Mouse (Mus musculus): Measurements from ENCODE around the gene Tap1. TPM values are rescaled to one million over a fixed set of nuclear protein-coding genes. Genes with fewer than 3 reads are reported as not detected.

The Tap1 gene
- total and polyA plus RNA-seq, 3 experiments = 30.7 to 46.6 TPM; not detected in 1

- Histone ChIP-seq H3K4me1 (ENCODE audit: control insufficient read depth in 1 of 2, insufficient read depth in 2 of 2, low read length in 2 of 2) (peaks cover 19 to 36% of the 10 kb centered on the region in 2 experiments), H3K9ac (ENCODE audit: control insufficient read depth, low read depth, low read length, poor library complexity, severe bottlenecking) (peak overlapping the region; percentile 44), H3K27ac (ENCODE audit: control insufficient read depth, low read depth, low read length) (peak overlapping the region; percentile 71), H3K36me3 (ENCODE audit: control insufficient read depth in 1 of 2, insufficient read depth in 2 of 2, low read length in 2 of 2) (peaks cover 0 to 20% of the 10 kb centered on the region in 2 experiments; a peak in 2 of 4 replicates), H3K79me2 (ENCODE audit: control insufficient read depth, insufficient read depth, low read length, poor library complexity) (no peaks in the 10 kb centered on the region), H3K9me3 (replicated peaks; ENCODE audit: insufficient read depth, low read length) (no peaks in the 10 kb centered on the region), H3K27me3 (ENCODE audit: control insufficient read depth in 1 of 2, insufficient read depth in 2 of 2, low read length in 2 of 2) (no peaks in the 10 kb centered on the region), H3K4me3 (ENCODE audit: control insufficient read depth in 1 of 2, insufficient read depth in 1 of 2, low read depth in 2 of 2, low read length in 2 of 2) (peak overlapping the region; percentile 30 to 40)
- TF ChIP-seq EP300 (IDR thresholded peaks at IDR 0.05; ENCODE audit: low read depth in 1 of 2, low read length in 2 of 2) = 0 out of 4 replicates have a peak, but pooled peaks of 1 of the 2 experiments have one; percentile 2
- TF ChIP-seq NRF1 (IDR thresholded peaks at IDR 0.05; ENCODE audit: insufficient read depth, low read depth, low read length, poor library complexity, severe bottlenecking) = no peak
- peak; percentile 53; the same call in 1 of the 2 replicates for TF ChIP-seq ZNF384 (IDR thresholded peaks at IDR 0.05; ENCODE audit: low read depth, low read length)
- no peak for TF ChIP-seq CHD2 (IDR thresholded peaks at IDR 0.05; ENCODE audit: low read length)
- no peak for DNase-seq (ENCODE audit: low read depth, low spot score)
These were observed 44.8 kb upstream of the Tap1 start for GRCm38 (mm10) chr17:34142456-34143010.

GRCm38 (mm10) chr17:34143033-34143432 is 44.3 kb upstream of the Tap1 start, which contains the start of gene H2-DMb2:
Gene H2-DMb2 (plus strand): TSS chr17:34143307.
- Histone ChIP-seq H3K27ac (ENCODE audit: control insufficient read depth, low read depth, low read length) (peak within 1 kb of the TSS; percentile 71), H3K79me2 (ENCODE audit: control insufficient read depth, insufficient read depth, low read length, poor library complexity) (no peaks in the 10 kb centered on the region), H3K36me3 (ENCODE audit: control insufficient read depth in 1 of 2, insufficient read depth in 2 of 2, low read length in 2 of 2) (peaks cover 0 to 20% of the 10 kb centered on the region in 2 experiments; a peak in 2 of 4 replicates), H3K4me1 (ENCODE audit: control insufficient read depth in 1 of 2, insufficient read depth in 2 of 2, low read length in 2 of 2) (peaks cover 19 to 36% of the 10 kb centered on the region in 2 experiments), H3K27me3 (ENCODE audit: control insufficient read depth in 1 of 2, insufficient read depth in 2 of 2, low read length in 2 of 2) (no peaks in the 10 kb centered on the region), H3K9ac (ENCODE audit: control insufficient read depth, low read depth, low read length, poor library complexity, severe bottlenecking) (peak within 1 kb of the TSS; percentile 44), H3K4me3 (ENCODE audit: control insufficient read depth in 1 of 2, insufficient read depth in 1 of 2, low read depth in 2 of 2, low read length in 2 of 2) (peak within 1 kb of the TSS; percentile 30 to 40), H3K9me3 (replicated peaks; ENCODE audit: insufficient read depth, low read length) (no peaks in the 10 kb centered on the region)
- DNase-seq (ENCODE audit: low read depth, low spot score) = peak; percentile 90
- TF ChIP-seq MYB (IDR thresholded peaks at IDR 0.05; ENCODE audit: low read depth, low read length) = no peak
- TF ChIP-seq TAL1 (IDR thresholded peaks at IDR 0.05; ENCODE audit: low read length) = no peak
- 0 out of 4 replicates have a peak, but pooled peaks of 1 of the 2 experiments have one; percentile 1 for TF ChIP-seq EP300 (IDR thresholded peaks at IDR 0.05; ENCODE audit: low read depth in 1 of 2, low read length in 2 of 2)
- TF ChIP-seq ETS1 (IDR thresholded peaks at IDR 0.05; ENCODE audit: low read depth, low read length) = 0 out of 2 replicates have a peak, but pooled peaks have one; percentile 20
- TF ChIP-seq NRF1 (IDR thresholded peaks at IDR 0.05; ENCODE audit: insufficient read depth, low read depth, low read length, poor library complexity, severe bottlenecking) = no peak
- TF ChIP-seq MAZ (IDR thresholded peaks at IDR 0.05; ENCODE audit: low read depth, low read length) = peak; percentile 20; the same call in 1 of the 2 replicates
- peak in 1 of 2 experiments; percentile 55; a peak in 2 of 4 replicates for TF ChIP-seq POLR2A (IDR thresholded peaks at IDR 0.05; ENCODE audit: control insufficient read depth in 1 of 2, insufficient read depth in 1 of 2, low read depth in 1 of 2, low read length in 2 of 2, poor library complexity in 1 of 2)
- TF ChIP-seq SIN3A (IDR thresholded peaks at IDR 0.05; ENCODE audit: low read length) = 0 out of 2 replicates have a peak, but pooled peaks have one; percentile 12
- TF ChIP-seq MYC (IDR thresholded peaks at IDR 0.05; ENCODE audit: low read depth, low read length) = no peak
- peak; percentile 48; the same call in 1 of the 2 replicates for TF ChIP-seq TBP (IDR thresholded peaks at IDR 0.05; ENCODE audit: low read depth, low read length)

- H3K4me1 ChIP-seq (ENCODE audit: control insufficient read depth in 1 of 2, insufficient read depth in 2 of 2, low read length in 2 of 2) = peaks cover 19 to 36% of the 10 kb centered on the region in 2 experiments
- H3K4me3 ChIP-seq (ENCODE audit: control insufficient read depth in 1 of 2, insufficient read depth in 1 of 2, low read depth in 2 of 2, low read length in 2 of 2) = peak overlapping the region; percentile 30 to 40
- H3K9me3 ChIP-seq (replicated peaks; ENCODE audit: insufficient read depth, low read length) = no peaks in the 10 kb centered on the region
- no peaks in the 10 kb centered on the region for H3K79me2 ChIP-seq (ENCODE audit: control insufficient read depth, insufficient read depth, low read length, poor library complexity)
- H3K36me3 ChIP-seq (ENCODE audit: control insufficient read depth in 1 of 2, insufficient read depth in 2 of 2, low read length in 2 of 2) = peaks cover 0 to 20% of the 10 kb centered on the region in 2 experiments; a peak in 2 of 4 replicates
- peak overlapping the region; percentile 44 for H3K9ac ChIP-seq (ENCODE audit: control insufficient read depth, low read depth, low read length, poor library complexity, severe bottlenecking)
- H3K27ac ChIP-seq (ENCODE audit: control insufficient read depth, low read depth, low read length) = peak overlapping the region; percentile 71
- DNase-seq (ENCODE audit: low read depth, low spot score) = peak; percentile 84
- H3K27me3 ChIP-seq (ENCODE audit: control insufficient read depth in 1 of 2, insufficient read depth in 2 of 2, low read length in 2 of 2) = no peaks in the 10 kb centered on the region
- TF ChIP-seq USF2 (IDR thresholded peaks at IDR 0.05; ENCODE audit: borderline replicate concordance in 1 of 2, insufficient read depth in 1 of 2, low read depth in 1 of 2, low read length in 2 of 2) = no peak
- TF ChIP-seq CHD2 (IDR thresholded peaks at IDR 0.05; ENCODE audit: low read length) = peak; percentile 64; the same call in 1 of the 2 replicates
- TF ChIP-seq MYB (IDR thresholded peaks at IDR 0.05; ENCODE audit: low read depth, low read length) = peak; percentile 34; the same call in 1 of the 2 replicates
- no peak for TF ChIP-seq CTCF (IDR thresholded peaks at IDR 0.05 in 2 of 3, conservative IDR thresholded peaks at IDR 0.05 in 1 of 3; ENCODE audit: control insufficient read depth in 1 of 3, insufficient read depth in 1 of 3, low read depth in 2 of 3, low read length in 3 of 3, poor library complexity in 1 of 3, severe bottlenecking in 1 of 3)
- 0 out of 2 replicates have a peak, but pooled peaks have one; percentile 10 for TF ChIP-seq USF1 (IDR thresholded peaks at IDR 0.05; ENCODE audit: low read depth, low read length)
- no peak for TF ChIP-seq ZNF384 (IDR thresholded peaks at IDR 0.05; ENCODE audit: low read depth, low read length)
- TF ChIP-seq RAD21 (IDR thresholded peaks at IDR 0.05; ENCODE audit: low read depth, low read length) = no peak
- TF ChIP-seq NELFE (IDR thresholded peaks at IDR 0.05; ENCODE audit: low read depth, low read length) = no peak
- no peak for TF ChIP-seq ZMIZ1 (IDR thresholded peaks at IDR 0.05; ENCODE audit: low read depth, low read length)
- TF ChIP-seq MAZ (IDR thresholded peaks at IDR 0.05; ENCODE audit: low read depth, low read length) = peak; percentile 87
- TF ChIP-seq ZC3H11A (IDR thresholded peaks at IDR 0.05; ENCODE audit: low read depth, low read length) = 0 out of 2 replicates have a peak, but pooled peaks have one; percentile 5
- peak; percentile 64 for TF ChIP-seq HCFC1 (IDR thresholded peaks at IDR 0.05; ENCODE audit: low read depth, low read length)
- peak; percentile 81 for TF ChIP-seq TCF12 (IDR thresholded peaks at IDR 0.05; ENCODE audit: low read depth, low read length)
- peak; percentile 100 for TF ChIP-seq JUND (IDR thresholded peaks at IDR 0.05; ENCODE audit: low read depth, low read length)
- TF ChIP-seq NRF1 (IDR thresholded peaks at IDR 0.05; ENCODE audit: insufficient read depth, low read depth, low read length, poor library complexity, severe bottlenecking) = no peak
These were observed 43.9 kb upstream of the Tap1 start for GRCm38 (mm10) chr17:34143461-34143860.
